Mouse (Mus musculus) ES-E14 (cell line): ENCODE measurements at regions not wholly inside any gene's neighbourhood (a gene's known extent, or its start where the extent isn't known, plus 50 kb on each side); places are given as distances from the start of the nearest gene placed in this dataset.

Experiments
- DNase-seq: peaks from one replicate; pipeline ENCODE4 v3.0.0-alpha.2; 2013; ENCODE audit warnings: low read depth, low spot score
- H3K27ac ChIP-seq: 2 replicates; pipeline ENCODE4 v1.5.1; 2012; ENCODE audit warnings: low read depth, mild to moderate bottlenecking, low read length, moderate library complexity, mixed read lengths; ENCODE audit not compliant: poor library complexity, insufficient read depth, severe bottlenecking
- H3K36me3 ChIP-seq: 2 replicates; pipeline ENCODE4 v1.6.1; 2012; ENCODE audit warnings: mild to moderate bottlenecking, low read length, moderate library complexity, mixed read lengths; ENCODE audit not compliant: control insufficient read depth, poor library complexity, insufficient read depth, severe bottlenecking
- H3K4me1 ChIP-seq, 2 experiments: fragments of 150-350 bp in 1 of 2; sonication (generic) in 1 of 2; 2 replicates each; pipeline ENCODE4 v1.6.1; 2012; ENCODE audit warnings: low read length in 2 of 2, mild to moderate bottlenecking in 1 of 2, mixed read lengths in 1 of 2; ENCODE audit not compliant: control insufficient read depth in 2 of 2, insufficient read depth in 2 of 2, poor library complexity in 1 of 2
- H3K4me3 ChIP-seq, 2 experiments: fragments of 150-350 bp in 1 of 2; sonication (generic) in 1 of 2; 2 replicates each; pipeline ENCODE4 v1.5.1; 2012; ENCODE audit warnings: low read length in 2 of 2, low read depth in 1 of 2, mild to moderate bottlenecking in 1 of 2, mixed read lengths in 1 of 2; ENCODE audit not compliant: insufficient read depth in 1 of 2, poor library complexity in 1 of 2, severe bottlenecking in 1 of 2
- H3K9ac ChIP-seq: 2 replicates; pipeline ENCODE4 v1.6.1; 2012; ENCODE audit warnings: low read depth, mild to moderate bottlenecking, low read length, mixed read lengths; ENCODE audit not compliant: poor library complexity, insufficient read depth, severe bottlenecking
- H3K9me3 ChIP-seq: fragments of 150-350 bp; sonication (generic); 2 replicates; pipeline ENCODE4 v1.6.1; 2012; ENCODE audit warnings: low read depth, mild to moderate bottlenecking, low read length; ENCODE audit not compliant: control insufficient read depth, insufficient read depth
- HCFC1 ChIP-seq: IDR thresholded peaks from 2 replicates; pipeline ENCODE4 v1.6.1; 2012; ENCODE audit warnings: low read length, inconsistent platforms, borderline replicate concordance; ENCODE audit not compliant: insufficient read depth
- ZNF384 ChIP-seq: IDR thresholded peaks from 2 replicates; pipeline ENCODE4 v1.6.1; 2012; ENCODE audit warnings: low read depth, low read length, inconsistent platforms
- in situ Hi-C, 2 experiments: fragments of 600-800 bp; cut with MboI; formaldehyde crosslinking; loops; one replicate each; pipeline ENCODE4 v1.15.1; 2025; ENCODE audit warnings: low sequenced_read_pairs in 2 of 2, inconsistent platforms in 1 of 2; ENCODE audit not compliant: unreplicated experiment in 2 of 2

GRCm38 (mm10) chr2:99558070-99558611 is 891.0 kb upstream of the Gm10800 start:
- Histone ChIP-seq H3K9ac (no peak overlapping the region), H3K36me3 (no peaks in the 10 kb centered on the region), H3K4me3 (no peak overlapping the region), H3K27ac (no peak overlapping the region), H3K9me3 (no peaks in the 10 kb centered on the region), H3K4me1 (peaks cover 0 to 2% of the 10 kb centered on the region in 2 experiments; a peak in 1 of 4 replicates)
- in situ Hi-C loops, result no loop called here
- peak; percentile 94 for TF ChIP-seq ZNF384
- no peak for TF ChIP-seq HCFC1
- DNase-seq, result peak; percentile 43
